Mouse (Mus musculus): ENCODE data around the gene Ccdc22.

DNA sequence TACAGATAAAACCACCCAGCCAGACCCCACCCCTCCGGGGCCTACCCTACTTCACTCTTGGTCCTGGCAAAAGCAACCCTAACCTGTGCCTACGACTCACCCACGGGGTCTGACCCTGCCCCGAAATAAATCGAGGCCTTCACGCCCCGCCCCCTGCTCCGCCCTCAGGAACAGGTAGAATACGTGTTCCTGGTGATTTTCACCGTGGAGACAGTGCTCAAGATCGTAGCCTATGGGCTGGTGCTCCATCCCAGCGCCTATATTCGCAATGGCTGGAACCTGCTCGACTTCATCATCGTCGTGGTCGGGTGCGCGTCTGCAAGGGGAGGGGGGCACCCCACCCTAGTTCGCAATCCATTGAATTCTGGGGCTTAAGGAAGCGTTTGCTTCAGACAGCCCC, 4.7 kb upstream of the Ccdc22 start:
- no peak for TF ChIP-seq POLR2A (IDR thresholded peaks at IDR 0.05; ENCODE audit: borderline replicate concordance, control insufficient read depth, low read depth, low read length)
- no peak for TF ChIP-seq CTCF (IDR thresholded peaks at IDR 0.05; ENCODE audit: control insufficient read depth, insufficient read depth, low read length)
